Mouse (Mus musculus): ENCODE data around the gene Fbxo42.

Fbxo42 gene

GRCm38 (mm10) chr4:141248614-141248978, 100.9 kb downstream of the Fbxo42 start:
- 27% methylated on average over 11 of the region's 11 CpGs for WGBS

DNA sequence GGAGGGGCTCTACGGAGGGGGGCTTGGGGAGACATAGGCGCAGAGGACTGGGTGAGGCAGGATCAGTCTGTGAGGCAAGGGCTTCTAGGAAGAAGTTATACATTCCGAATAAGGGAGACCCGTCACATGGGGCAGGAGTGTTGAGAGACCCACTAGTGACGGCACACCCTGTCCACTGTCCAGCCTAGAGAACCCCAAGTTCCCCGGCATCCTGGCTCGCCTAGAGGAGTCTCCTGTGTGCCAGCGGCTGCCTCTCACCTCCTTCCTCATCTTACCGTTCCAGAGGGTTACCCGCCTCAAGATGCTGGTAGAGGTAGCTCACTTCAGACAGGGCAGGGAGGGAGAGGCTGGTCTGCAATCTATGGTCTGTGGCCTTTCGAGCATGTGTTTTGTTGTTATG, 101.7 kb downstream of the Fbxo42 start:
- WGBS, result 84% methylated on average over 11 of the region's 11 CpGs

- WGBS, result 73% methylated on average over 8 of the region's 8 CpGs
Observed at GRCm38 (mm10) chr4:141251071-141251470, 103.4 kb downstream of the Fbxo42 start.

- WGBS, result 78% methylated on average over 2 of the region's 2 CpGs
Observed at GRCm38 (mm10) chr4:141252641-141253040, 104.9 kb downstream of the Fbxo42 start.

Measured in cerebral cortex, adult 2 months (tissue).